Comparison of ENCODE assay signal across 23 mouse cellular contexts in genomic region chr12:55027088-55027487, GRCm38 (mm10). TPM values are rescaled to one million over a fixed set of nuclear protein-coding genes. Genes with fewer than 3 reads are reported as not detected.
A peak's percentile ranks its signal among the peaks of the same experiment; 100 is the strongest.
DNase-seq lines count a peak whose midpoint lies in the region; ATAC-seq lines count a peak whose summit lies in the region.
"Had no signal": no experiment of that assay in that cellular context is flagged by ENCODE, and none has a peak within 500 bp of the region (broad histone marks: within the 10 kb centered on the region; RNA-seq: fewer than 3 reads in every experiment).

No protein-coding gene starts in this region.

- no peak overlapping the region for H3K4me3 ChIP-seq in embryonic facial prominence, embryonic 14.5 days (ENCODE audit: low read depth, low read length)
- H3K4me3 ChIP-seq in forebrain, embryonic 11.5 days (ENCODE audit: low read depth, low read length): no peak overlapping the region
- H3K4me3 ChIP-seq: heart, embryonic 12.5 days; intestine, embryonic 15.5 days; layer of hippocampus, adult 2 months; lung, embryonic 15.5 days had no signal

- DNase-seq in heart, adult 11 months: peak; percentile 28
- no peak for DNase-seq in heart, adult 18-20 months
- peak; percentile 23 to 36 for DNase-seq in B cell, adult 2 months
- peak; percentile 26 for DNase-seq in embryonic facial prominence, embryonic 14.5 days (ENCODE audit: low spot score)
- peak; percentile 26 for DNase-seq in naive thymus-derived CD4-positive, alpha-beta T cell, adult 2 months (ENCODE audit: low read depth)
- no peak for DNase-seq in forebrain, embryonic 11.5 days (ENCODE audit: low spot score)
- DNase-seq in left cerebral cortex, adult 11 months (ENCODE audit: low spot score): no peak
- DNase-seq in kidney, postnatal 25 days: no peak
- DNase-seq: cerebellum, postnatal 10 days; embryo, embryonic 11 days; forebrain, postnatal 0 days; gastrocnemius, postnatal 14 days; heart, postnatal 4 days; liver; right cerebral cortex, adult 18-20 months had no signal

- H3K9ac ChIP-seq in embryonic facial prominence, embryonic 14.5 days (ENCODE audit: low read depth, low read length): no peak overlapping the region
- no peak overlapping the region for H3K9ac ChIP-seq in forebrain, embryonic 11.5 days (ENCODE audit: low read length)
- H3K9ac ChIP-seq: forebrain, postnatal 0 days; heart, embryonic 12.5 days; intestine, embryonic 15.5 days; lung, embryonic 15.5 days had no signal

- H3K27ac ChIP-seq in embryonic facial prominence, embryonic 14.5 days (replicated peaks; ENCODE audit: low read depth, low read length): no peak overlapping the region
- H3K27ac ChIP-seq in forebrain, embryonic 11.5 days (ENCODE audit: low read depth, low read length): no peak overlapping the region
- H3K27ac ChIP-seq: intestine, embryonic 15.5 days; layer of hippocampus, adult 2 months; lung, embryonic 15.5 days had no signal

- WGBS in embryonic facial prominence, embryonic 14.5 days: 36% methylated on average over 3 of the region's 3 CpGs
- 65% methylated on average over 3 of the region's 3 CpGs for WGBS in forebrain, embryonic 11.5 days

- H3K36me3 ChIP-seq in embryonic facial prominence, embryonic 14.5 days (ENCODE audit: control insufficient read depth, insufficient read depth, low read length): no peaks in the 10 kb centered on the region
- H3K36me3 ChIP-seq in forebrain, embryonic 11.5 days (ENCODE audit: control insufficient read depth, insufficient read depth, low read length): no peaks in the 10 kb centered on the region
- H3K36me3 ChIP-seq: heart, embryonic 12.5 days; intestine, embryonic 15.5 days; lung, embryonic 15.5 days had no signal

- no peaks in the 10 kb centered on the region for H3K4me1 ChIP-seq in embryonic facial prominence, embryonic 14.5 days (ENCODE audit: control insufficient read depth, insufficient read depth, low read length)
- no peaks in the 10 kb centered on the region for H3K4me1 ChIP-seq in forebrain, embryonic 11.5 days (replicated peaks; ENCODE audit: control insufficient read depth, insufficient read depth, low read length)
- H3K4me1 ChIP-seq: heart, embryonic 12.5 days; intestine, embryonic 15.5 days; lung, embryonic 15.5 days had no signal

- H3K9me3 ChIP-seq in embryonic facial prominence, embryonic 14.5 days (ENCODE audit: control insufficient read depth, low read length): no peaks in the 10 kb centered on the region
- H3K9me3 ChIP-seq in forebrain, embryonic 11.5 days (ENCODE audit: control insufficient read depth, low read length): no peaks in the 10 kb centered on the region
- H3K9me3 ChIP-seq: intestine, embryonic 15.5 days; lung, embryonic 15.5 days had no signal

- no peak overlapping the region for H3K4me2 ChIP-seq in embryonic facial prominence, embryonic 14.5 days (ENCODE audit: low read depth, low read length)
- H3K4me2 ChIP-seq in forebrain, embryonic 11.5 days (ENCODE audit: low read depth, low read length, severe bottlenecking): no peak overlapping the region
- H3K4me2 ChIP-seq: heart, embryonic 12.5 days; intestine, embryonic 15.5 days; lung, embryonic 15.5 days had no signal

- ATAC-seq in embryonic facial prominence, embryonic 14.5 days (ENCODE audit: low read depth): no peak
- ATAC-seq in forebrain, embryonic 11.5 days (replicated peaks; ENCODE audit: low FRiP score): no peak
- ATAC-seq: forebrain, postnatal 0 days; intestine, embryonic 15.5 days had no signal

- H3K27me3 ChIP-seq in embryonic facial prominence, embryonic 14.5 days (replicated peaks; ENCODE audit: control insufficient read depth, insufficient read depth, low read length): no peaks in the 10 kb centered on the region
- no peaks in the 10 kb centered on the region for H3K27me3 ChIP-seq in forebrain, embryonic 11.5 days (ENCODE audit: control insufficient read depth, insufficient read depth, low read length)
- H3K27me3 ChIP-seq: heart, embryonic 12.5 days; intestine, embryonic 15.5 days; lung, embryonic 15.5 days had no signal

RNA-seq across cellular contexts. Expression of gene Baz1a, which starts 12.9 kb away (rescaled TPM):
- total RNA-seq in heart, adult 18-20 months (2021): 10 to 100 TPM in 1 of 2 experiments, 1 to 10 TPM in 1; 5.8 to 10.2 TPM
- polyA plus RNA-seq in embryonic facial prominence, embryonic 14.5 days (2014; fragmentation: Nextera tagmentation; extraction: Ambion mirVana): 19.2 and 20.9 TPM in 2 replicates
- polyA plus RNA-seq in forebrain, embryonic 11.5 days (2014; fragmentation: Nextera tagmentation; extraction: Ambion mirVana): 41.1 and 41.7 TPM in 2 replicates

RNA-seq across cellular contexts. Expression of gene Gm20403, which starts 40.8 kb away (rescaled TPM):
- total RNA-seq in heart, adult 18-20 months (2021): not detected
- polyA plus RNA-seq in embryonic facial prominence, embryonic 14.5 days (2014; fragmentation: Nextera tagmentation; extraction: Ambion mirVana): not detected in 2 replicates
- not detected in 2 replicates for polyA plus RNA-seq in forebrain, embryonic 11.5 days (2014; fragmentation: Nextera tagmentation; extraction: Ambion mirVana)
- total RNA-seq: forebrain, postnatal 0 days; gastrocnemius, postnatal 14 days; heart, postnatal 4 days; layer of hippocampus, adult 2 months; megakaryocyte-erythroid progenitor cell, adult 5-6 weeks had no signal
- polyA plus RNA-seq: C2C12; forebrain, postnatal 0 days; heart, embryonic 12.5 days; intestine, embryonic 15.5 days; kidney, embryonic 16.5 days; lung, embryonic 15.5 days; testis, adult 2 months had no signal

RNA-seq across cellular contexts. Expression of gene 2700097O09Rik, which starts 52.8 kb away (rescaled TPM):
- total RNA-seq in heart, adult 18-20 months (2021): 10 to 100 TPM in 1 of 2 experiments, 1 to 10 TPM in 1; 7.8 to 10.4 TPM
- polyA plus RNA-seq in embryonic facial prominence, embryonic 14.5 days (2014; fragmentation: Nextera tagmentation; extraction: Ambion mirVana): 25.1 and 28.2 TPM in 2 replicates
- polyA plus RNA-seq in forebrain, embryonic 11.5 days (2014; fragmentation: Nextera tagmentation; extraction: Ambion mirVana): 36.8 and 37.9 TPM in 2 replicates

RNA-seq across cellular contexts. Expression of gene Srp54a, which starts 53.0 kb away (rescaled TPM):
- 100 to 1,000 TPM in 1 of 2 experiments, 10 to 100 TPM in 1; 90.2 to 109 TPM for total RNA-seq in heart, adult 18-20 months (2021)
- polyA plus RNA-seq in embryonic facial prominence, embryonic 14.5 days (2014; fragmentation: Nextera tagmentation; extraction: Ambion mirVana): 194 and 212 TPM in 2 replicates
- 156 and 181 TPM in 2 replicates for polyA plus RNA-seq in forebrain, embryonic 11.5 days (2014; fragmentation: Nextera tagmentation; extraction: Ambion mirVana)

Comparison
In these comparisons a context has a peak if more than half of its experiments do, and no peak if none do; other contexts are left out.
1. DNase-seq: peak in heart, adult 11 months (single experiment), B cell, adult 2 months (2 of 2), embryonic facial prominence, embryonic 14.5 days (single experiment) and naive thymus-derived CD4-positive, alpha-beta T cell, adult 2 months (single experiment); none in heart, adult 18-20 months (0 of 2), forebrain, embryonic 11.5 days (single experiment), left cerebral cortex, adult 11 months (single experiment) and kidney, postnatal 25 days (0 of 2).